Mouse (Mus musculus): ENCODE measurements around the gene Npsr1.

- TF ChIP-seq POLR2A (IDR thresholded peaks at IDR 0.05; ENCODE audit: insufficient read depth, low read length) (no peak), CTCF (IDR thresholded peaks at IDR 0.05; ENCODE audit: low read depth, low read length) (no peak)
Observed at GRCm38 (mm10) chr9:24349510-24349909, 251.7 kb downstream of the Npsr1 start.
